Mouse (Mus musculus) CH12.LX (cell line): ENCODE results near the gene Psmd13. TPM values are rescaled to one million over a fixed set of nuclear protein-coding genes. Genes with fewer than 3 reads are reported as not detected.

ENCODE experiments used
- DNase-seq: peaks from one replicate; pipeline ENCODE4 v3.0.0-alpha.2; 2013; ENCODE audit errors: extremely low read depth
- H3K27ac ChIP-seq: 2 replicates; pipeline ENCODE4 v1.5.1; 2012; ENCODE audit warnings: low read depth, mild to moderate bottlenecking, control low read depth, moderate library complexity; ENCODE audit not compliant: insufficient read depth
- H3K27me3 ChIP-seq: replicated peaks from 2 replicates; pipeline ENCODE3; 2012; ENCODE audit warnings: inconsistent platforms
- H3K36me3 ChIP-seq, 2 experiments: replicated peaks in 1 of 2; 2 replicates each; pipeline versions ENCODE3 to v1.6.1; 2012; ENCODE audit warnings: inconsistent platforms in 1 of 2, low read length in 1 of 2, mild to moderate bottlenecking in 1 of 2, mixed read lengths in 1 of 2, moderate library complexity in 1 of 2; ENCODE audit not compliant: control insufficient read depth in 1 of 2, insufficient read depth in 1 of 2
- H3K4me1 ChIP-seq, 2 experiments: 2 replicates each; pipeline ENCODE4 v1.6.1; 2012; ENCODE audit warnings: inconsistent platforms in 1 of 2, moderate library complexity in 1 of 2; ENCODE audit not compliant: insufficient read depth in 2 of 2, control insufficient read depth in 1 of 2
- H3K4me2 ChIP-seq: 2 replicates; pipeline ENCODE4 v1.6.1; 2012; ENCODE audit warnings: low read depth, mild to moderate bottlenecking, control low read depth; ENCODE audit not compliant: poor library complexity, insufficient read depth, severe bottlenecking
- H3K4me3 ChIP-seq, 3 experiments: fragments of 150-350 bp in 1 of 3; sonication (generic) in 1 of 3; replicated peaks in 1 of 3; 2 replicates each; pipeline versions ENCODE3 to v1.5.1; 2011 to 2012; ENCODE audit warnings: low read depth in 2 of 3, low read length in 2 of 3, mild to moderate bottlenecking in 2 of 3, moderate library complexity in 2 of 3, control low read depth in 1 of 3, improper control_type of control experiment in 1 of 3, inconsistent platforms in 1 of 3, mixed read lengths in 1 of 3; ENCODE audit not compliant: poor library complexity in 1 of 3
- H3K79me2 ChIP-seq: replicated peaks from 2 replicates; pipeline ENCODE4 v1.6.1; 2012; ENCODE audit warnings: mild to moderate bottlenecking, moderate library complexity; ENCODE audit not compliant: control insufficient read depth, poor library complexity, insufficient read depth, severe bottlenecking; ENCODE audit errors: extremely low read depth
- H3K9ac ChIP-seq: 2 replicates; pipeline ENCODE4 v1.6.1; 2012; ENCODE audit warnings: low read depth, mild to moderate bottlenecking, control low read depth, moderate library complexity; ENCODE audit not compliant: insufficient read depth
- H3K9me3 ChIP-seq: replicated peaks from 2 replicates; pipeline ENCODE3; 2012; ENCODE audit warnings: low read length, inconsistent platforms, mixed read lengths
- CHD1 ChIP-seq: IDR thresholded peaks from 2 replicates; pipeline ENCODE4 v1.6.1; 2012; ENCODE audit warnings: low read depth, low read length, improper control_type of control experiment, inconsistent platforms
- CHD2 ChIP-seq: IDR thresholded peaks from 2 replicates; pipeline ENCODE4 v1.6.1; 2011; ENCODE audit warnings: low read length, improper control_type of control experiment
- CTCF ChIP-seq, 2 experiments: IDR thresholded peaks in 1 of 2; conservative IDR thresholded peaks in 1 of 2; 2 replicates each; pipeline ENCODE4 v1.5.1; 2011 to 2012; ENCODE audit warnings: low read depth in 2 of 2, low read length in 2 of 2, improper control_type of control experiment in 1 of 2, inconsistent platforms in 1 of 2, mild to moderate bottlenecking in 1 of 2, moderate library complexity in 1 of 2
- ELF1 ChIP-seq: IDR thresholded peaks from 2 replicates; pipeline ENCODE4 v1.6.1; 2014; ENCODE audit warnings: low read depth, mild to moderate bottlenecking, inconsistent platforms, low read length, improper control_type of control experiment
- EP300 ChIP-seq: IDR thresholded peaks from 2 replicates; pipeline ENCODE4 v1.6.1; 2011; ENCODE audit warnings: low read length, improper control_type of control experiment
- ETS1 ChIP-seq: conservative IDR thresholded peaks from 2 replicates; pipeline ENCODE4 v1.6.1; 2012; ENCODE audit warnings: low read depth, mild to moderate bottlenecking, inconsistent platforms, low read length, improper control_type of control experiment, moderate library complexity
- HCFC1 ChIP-seq: IDR thresholded peaks from 2 replicates; pipeline ENCODE4 v1.6.1; 2012; ENCODE audit warnings: low read depth, mild to moderate bottlenecking, inconsistent platforms, low read length, improper control_type of control experiment
- JUN ChIP-seq: IDR thresholded peaks from 2 replicates; pipeline ENCODE4 v1.6.1; 2011; ENCODE audit warnings: low read depth, mild to moderate bottlenecking, low read length, improper control_type of control experiment, moderate library complexity; ENCODE audit not compliant: insufficient read depth
- JUND ChIP-seq: conservative IDR thresholded peaks from 2 replicates; pipeline ENCODE4 v1.6.1; 2011; ENCODE audit warnings: low read depth, low read length, improper control_type of control experiment
- KAT2A ChIP-seq: IDR thresholded peaks from 2 replicates; pipeline ENCODE4 v1.6.1; 2012; ENCODE audit warnings: low read length, improper control_type of control experiment, inconsistent platforms; ENCODE audit not compliant: insufficient replicate concordance
- MXI1 ChIP-seq: IDR thresholded peaks from 2 replicates; pipeline ENCODE4 v1.6.1; 2011; ENCODE audit warnings: mild to moderate bottlenecking, low read depth, low read length, improper control_type of control experiment
- MYC ChIP-seq: IDR thresholded peaks from 2 replicates; pipeline ENCODE4 v1.6.1; 2011; ENCODE audit warnings: low read depth, mild to moderate bottlenecking, improper control_type of control experiment, low read length
- NRF1 ChIP-seq: IDR thresholded peaks from 2 replicates; pipeline ENCODE4 v1.6.1; 2014; ENCODE audit warnings: low read depth, mild to moderate bottlenecking, inconsistent platforms, low read length, improper control_type of control experiment, moderate library complexity
- POLR2AphosphoS2 ChIP-seq: IDR thresholded peaks from 2 replicates; pipeline ENCODE4 v1.6.1; 2011; ENCODE audit warnings: low read depth, low read length, improper control_type of control experiment
- RAD21 ChIP-seq: IDR thresholded peaks from 2 replicates; pipeline ENCODE4 v1.6.1; 2011; ENCODE audit warnings: low read depth, mild to moderate bottlenecking, low read length, improper control_type of control experiment, moderate library complexity
- RCOR1 ChIP-seq: conservative IDR thresholded peaks from 2 replicates; pipeline ENCODE4 v1.6.1; 2012; ENCODE audit warnings: low read depth, mild to moderate bottlenecking, inconsistent platforms, low read length, improper control_type of control experiment
- SIN3A ChIP-seq: IDR thresholded peaks from 2 replicates; pipeline ENCODE4 v1.6.1; 2012; ENCODE audit warnings: low read length, improper control_type of control experiment, inconsistent platforms
- SMC3 ChIP-seq: IDR thresholded peaks from 2 replicates; pipeline ENCODE4 v1.6.1; 2011; ENCODE audit warnings: low read depth, low read length, improper control_type of control experiment
- TBP ChIP-seq: conservative IDR thresholded peaks from 2 replicates; pipeline ENCODE4 v1.6.1; 2011; ENCODE audit warnings: low read depth, low read length, improper control_type of control experiment
- TCF12 ChIP-seq: IDR thresholded peaks from 2 replicates; pipeline ENCODE4 v1.6.1; 2014; ENCODE audit warnings: low read depth, mild to moderate bottlenecking, inconsistent platforms, low read length, improper control_type of control experiment
- ZKSCAN1 ChIP-seq: IDR thresholded peaks from 2 replicates; pipeline ENCODE4 v1.6.1; 2012; ENCODE audit warnings: low read depth, inconsistent platforms, low read length, improper control_type of control experiment, borderline replicate concordance
- ZNF384 ChIP-seq: IDR thresholded peaks from 2 replicates; pipeline ENCODE4 v1.6.1; 2012; ENCODE audit warnings: low read depth, low read length, improper control_type of control experiment, inconsistent platforms
- dilution Hi-C: fragments of 300-500 bp; cut with MboI; formaldehyde crosslinking; loops from 2 replicates; pipeline ENCODE4 v1.14.3; 2020; ENCODE audit warnings: low sequenced_read_pairs; ENCODE audit not compliant: extremely low pct_unique_long_range_greater_than_20kb, extremely low pct_ligation_motif_present
- in situ Hi-C: fragments of 300-500 bp; cut with MboI; formaldehyde crosslinking; loops from 3 replicates; pipeline ENCODE4 v1.14.3; 2019; ENCODE audit warnings: low sequenced_read_pairs, low pct_ligation_motif_present, low pct_unique_long_range_greater_than_20kb, mixed read lengths
- polyA plus RNA-seq: library from polyadenylated mRNA; unstranded; fragments of >175 nt; gene quantifications from 2 replicates; pipeline ENCODE4 v1.2.1, GENCODE M21; 2012; ENCODE audit warnings: low read depth; ENCODE audit not compliant: insufficient read length
- total RNA-seq, 2 experiments: library from RNA; depleted of rRNA; stranded (reverse); fragments of 300-350 nt in 1 of 2; fragments of >200 nt in 1 of 2; gene quantifications; 2 replicates each; pipeline ENCODE4 v1.2.3; 2012 to 2014

Gene Psmd13
- total and polyA plus RNA-seq, 3 experiments: 165 to 185 (median 168) TPM

- in situ Hi-C loops: no loop called here
- peaks cover 42 to 79% of the 10 kb centered on the region in 2 experiments for H3K36me3 ChIP-seq
Measured at GRCm38 (mm10) chr7:140897863-140898262, 16.1 kb downstream of the Psmd13 start.

GRCm38 (mm10) chr7:140899121-140899520, 17.4 kb downstream of the Psmd13 start:
- in situ Hi-C loops: no loop called here
- H3K4me3 ChIP-seq: no peak overlapping the region
- H3K27me3 ChIP-seq: no peaks in the 10 kb centered on the region
- H3K79me2 ChIP-seq: no peaks in the 10 kb centered on the region
- peaks cover 35 to 68% of the 10 kb centered on the region in 2 experiments for H3K36me3 ChIP-seq
- H3K4me2 ChIP-seq: no peak overlapping the region
- dilution Hi-C loops: no loop called here
- no peak overlapping the region for H3K9ac ChIP-seq
- no peak overlapping the region for H3K27ac ChIP-seq
- no peaks in the 10 kb centered on the region for H3K9me3 ChIP-seq
- no peaks in the 10 kb centered on the region for H3K4me1 ChIP-seq
- no peak for TF ChIP-seq NRF1
- no peak for TF ChIP-seq TBP
- TF ChIP-seq TCF12: no peak
- TF ChIP-seq ELF1: no peak
- no peak for TF ChIP-seq EP300
- no peak for TF ChIP-seq MXI1
- TF ChIP-seq CHD2: no peak
- TF ChIP-seq ETS1: no peak
- DNase-seq: no peak

More at GRCm38 (mm10) chr7:140897863-140898262, 16.1 kb downstream of the Psmd13 start:
- H3K9ac ChIP-seq: no peak overlapping the region
- H3K27me3 ChIP-seq: no peaks in the 10 kb centered on the region
- H3K79me2 ChIP-seq: no peaks in the 10 kb centered on the region
- no peak overlapping the region for H3K4me2 ChIP-seq
- no peak for DNase-seq
- H3K9me3 ChIP-seq: no peaks in the 10 kb centered on the region
- dilution Hi-C loops: no loop called here
- no peak overlapping the region for H3K27ac ChIP-seq
- TF ChIP-seq CHD1 (no peak), MYC (no peak), ZNF384 (no peak), POLR2AphosphoS2 (no peak), CTCF (conservative IDR thresholded peaks at IDR 0.05 in 1 of 2, IDR thresholded peaks at IDR 0.05 in 1 of 2; ENCODE audit: low read depth in 2 of 2, low read length in 2 of 2) (no peak), SMC3 (no peak), HCFC1 (no peak), RCOR1 (no peak), JUN (no peak), JUND (no peak), ELF1 (no peak), RAD21 (no peak), KAT2A (no peak), SIN3A (no peak), TBP (no peak), ZKSCAN1 (no peak)
- H3K4me3 ChIP-seq: no peak overlapping the region
- H3K4me1 ChIP-seq: no peaks in the 10 kb centered on the region
